Mouse (Mus musculus): ENCODE results near the gene Hbq1a.

The Hbq1a gene

DNA sequence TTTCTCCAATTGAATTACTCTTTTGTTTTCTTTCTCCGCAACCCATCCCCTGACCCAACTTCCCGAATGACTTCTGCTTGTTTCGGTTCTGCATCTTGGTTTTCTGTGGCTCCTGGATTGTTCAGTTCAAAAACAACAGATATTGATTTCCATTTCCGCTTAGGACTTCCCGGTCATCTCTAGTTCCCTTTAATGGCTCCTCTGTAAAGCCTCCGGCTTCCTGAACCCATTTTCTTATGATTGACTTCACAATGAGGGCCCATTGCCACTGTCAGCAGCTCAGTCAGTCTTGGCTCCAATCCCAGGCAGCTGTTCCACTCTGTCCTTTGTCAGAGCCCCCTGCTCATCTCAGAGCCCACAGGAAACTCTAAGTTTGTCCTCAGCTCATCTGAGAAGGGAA lies 31.2 kb downstream of the Hbq1a start:
- WGBS = 59% methylated on average over 6 of the region's 6 CpGs

DNA sequence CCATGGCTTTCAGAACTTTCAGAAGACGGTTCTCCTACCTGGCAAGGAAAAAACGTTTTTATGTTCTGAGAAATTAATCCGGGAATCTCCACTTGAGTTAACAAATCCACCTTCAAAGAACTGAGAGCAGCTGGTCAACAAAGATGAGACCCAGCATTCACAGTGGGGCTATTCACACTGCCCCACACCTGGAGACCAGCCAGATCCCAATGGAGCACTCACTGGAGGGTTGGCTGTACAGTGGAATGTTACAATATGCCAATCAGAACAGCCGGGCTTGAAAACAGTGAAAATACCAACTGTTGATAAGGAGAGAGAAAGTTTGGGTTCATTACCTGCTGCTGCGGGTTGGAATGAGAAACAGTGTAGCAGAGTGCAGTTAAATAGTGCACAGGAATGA lies 32.0 kb downstream of the Hbq1a start:
- WGBS = 52% methylated on average over 5 of the region's 5 CpGs

DNA sequence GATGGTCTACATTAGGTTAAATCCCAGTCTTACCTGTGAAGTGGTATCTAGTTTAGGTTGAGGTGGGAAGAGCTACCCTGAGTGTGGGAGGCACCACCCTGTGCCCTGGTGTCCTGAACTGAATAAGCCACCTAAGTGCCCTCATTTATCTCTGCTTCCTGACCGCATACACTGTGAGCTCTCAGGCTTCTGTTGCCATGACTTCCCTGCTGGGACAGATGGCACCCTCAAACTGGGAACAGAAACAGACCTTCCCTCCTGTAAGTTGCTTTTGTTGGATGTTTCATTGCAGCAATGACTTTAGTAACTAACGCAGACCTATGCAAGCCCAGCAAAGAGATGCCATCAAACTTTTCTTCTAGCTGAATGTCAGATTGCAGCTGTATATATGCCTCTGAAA lies 33.4 kb downstream of the Hbq1a start:
- WGBS = 44% methylated on average over 2 of the region's 2 CpGs

DNA sequence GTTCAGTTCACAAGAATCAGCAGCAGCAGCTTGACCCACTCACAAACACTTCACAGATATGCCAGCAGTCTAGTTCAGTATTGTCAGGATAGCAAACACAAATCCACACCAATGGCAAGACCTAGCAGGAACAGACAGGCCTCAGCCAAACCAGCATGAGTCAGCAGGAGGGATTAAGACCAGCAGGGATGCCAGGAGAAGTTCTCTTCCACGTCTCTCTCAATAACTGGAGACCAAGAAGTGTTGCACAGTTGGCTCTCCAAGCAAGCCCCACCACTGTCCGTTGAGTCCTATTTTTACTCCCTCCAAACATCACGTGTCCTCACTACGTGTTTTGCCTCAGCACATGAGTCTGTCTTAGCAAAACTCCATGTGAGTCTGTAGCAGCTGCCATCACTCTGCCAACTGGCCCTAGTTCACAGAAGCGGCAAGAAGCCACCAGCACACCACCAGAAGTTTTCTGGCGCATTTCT lies 36.6 kb downstream of the Hbq1a start:
- WGBS = 65% methylated on average over 6 of the region's 6 CpGs

DNA sequence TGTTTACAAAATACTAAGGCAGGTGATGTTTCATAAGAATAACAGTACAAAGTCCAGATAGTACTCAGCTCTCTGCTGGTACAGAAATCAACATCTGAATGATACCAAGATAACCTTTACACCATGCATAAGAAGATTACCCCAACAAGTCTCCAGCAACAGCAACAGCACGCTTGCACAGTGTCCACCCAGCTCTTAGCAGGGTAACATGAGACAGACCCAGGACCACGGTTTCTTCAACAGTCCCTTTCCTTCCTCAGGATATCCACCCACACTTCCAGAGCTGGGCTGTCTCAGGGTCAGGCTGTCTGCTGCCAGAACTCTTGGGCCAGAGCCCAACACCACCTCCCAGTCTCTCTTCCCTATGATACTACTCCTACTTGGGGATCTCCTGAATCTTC lies 39.3 kb downstream of the Hbq1a start:
- 61% methylated on average over 2 of the region's 2 CpGs for WGBS

DNA sequence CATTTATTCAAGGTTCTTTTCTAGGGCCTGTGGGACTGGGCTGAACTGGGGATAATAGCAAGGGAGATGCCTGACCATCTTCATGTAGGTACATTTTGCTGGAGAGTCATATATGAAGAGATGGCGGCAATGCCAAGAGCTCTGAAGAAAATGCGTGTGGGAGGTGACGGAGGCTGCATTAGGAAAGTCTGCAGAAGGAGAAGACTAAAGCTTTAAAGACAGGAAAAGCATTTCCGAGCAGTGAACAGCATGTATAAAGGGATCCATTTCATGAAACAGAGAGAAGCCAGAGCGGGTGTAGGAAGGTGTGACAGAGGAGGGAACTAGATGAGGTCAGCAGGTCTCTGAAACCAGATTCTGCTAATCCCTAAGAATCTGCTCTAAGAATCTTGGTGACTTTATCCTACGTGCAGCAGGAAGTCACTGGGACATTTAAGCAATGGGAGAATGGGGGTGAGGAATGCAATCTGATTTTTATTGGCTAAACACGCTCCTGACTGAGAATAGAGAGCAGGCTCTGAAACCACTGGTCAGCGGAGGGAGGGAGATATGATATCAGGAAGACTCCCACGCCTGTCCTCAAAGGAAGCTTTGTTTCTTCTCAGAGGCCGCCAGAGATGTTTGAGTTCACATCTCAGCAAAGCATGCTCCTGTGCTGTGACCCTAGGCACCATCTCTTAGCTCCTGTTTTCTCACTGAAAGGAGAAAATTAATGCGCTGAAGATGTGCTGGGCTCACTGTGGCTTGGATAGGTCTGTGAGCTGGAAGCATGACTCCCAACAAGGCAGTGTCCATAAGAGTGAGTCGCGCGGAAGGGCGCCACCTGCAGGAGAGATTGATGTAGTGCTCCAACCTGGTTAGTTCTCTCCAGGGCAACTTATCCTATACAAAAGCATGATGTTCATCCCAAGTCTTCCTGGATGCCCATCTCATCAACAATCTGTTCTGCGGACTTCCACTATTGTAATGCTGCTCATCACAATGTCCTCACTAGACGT lies 40.9 kb downstream of the Hbq1a start:
- 28% methylated on average over 17 of the region's 17 CpGs for WGBS

DNA sequence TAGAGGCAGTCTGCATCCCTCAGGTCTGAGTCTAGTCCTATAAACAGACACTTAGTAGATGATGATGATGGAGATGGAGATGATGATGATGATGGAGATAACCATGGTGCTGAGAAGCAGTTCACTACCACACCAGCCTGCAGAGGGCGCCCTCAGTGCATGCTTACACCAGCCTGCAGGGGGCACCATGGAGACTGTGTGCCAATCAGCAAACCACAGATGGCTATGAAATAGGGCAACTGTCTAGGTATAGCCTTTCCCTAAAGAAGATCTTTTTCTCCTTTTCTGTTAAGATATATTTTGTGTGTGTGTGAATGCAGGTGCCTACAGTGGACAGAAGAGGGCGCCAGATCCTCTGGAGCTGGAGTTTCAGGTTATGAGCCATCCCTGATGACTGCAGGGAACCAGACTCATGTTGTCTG lies 42.9 kb downstream of the Hbq1a start:
- WGBS = 7% methylated on average over 2 of the region's 2 CpGs

DNA sequence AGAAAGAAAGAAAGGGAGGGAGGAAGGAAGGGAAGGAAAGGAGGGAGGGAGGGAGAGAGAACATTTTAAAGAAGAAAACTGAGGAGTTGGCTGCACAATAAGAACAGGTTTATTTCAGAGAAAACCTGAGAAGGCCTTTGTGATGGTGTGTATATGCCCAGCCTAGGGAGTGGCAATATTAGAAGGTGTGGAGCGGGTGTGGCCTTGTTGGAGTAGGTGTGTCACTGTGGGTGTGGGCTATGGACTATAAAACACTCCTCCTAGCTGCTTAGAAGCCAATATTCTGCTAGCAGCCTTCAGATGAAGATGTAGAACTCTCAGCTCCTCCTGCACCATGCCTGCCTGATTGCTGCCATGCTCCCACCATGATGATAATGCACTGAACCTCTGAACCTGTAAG lies 43.5 kb downstream of the Hbq1a start:
- 95% methylated on average over 1 of the region's 1 CpGs for WGBS

DNA sequence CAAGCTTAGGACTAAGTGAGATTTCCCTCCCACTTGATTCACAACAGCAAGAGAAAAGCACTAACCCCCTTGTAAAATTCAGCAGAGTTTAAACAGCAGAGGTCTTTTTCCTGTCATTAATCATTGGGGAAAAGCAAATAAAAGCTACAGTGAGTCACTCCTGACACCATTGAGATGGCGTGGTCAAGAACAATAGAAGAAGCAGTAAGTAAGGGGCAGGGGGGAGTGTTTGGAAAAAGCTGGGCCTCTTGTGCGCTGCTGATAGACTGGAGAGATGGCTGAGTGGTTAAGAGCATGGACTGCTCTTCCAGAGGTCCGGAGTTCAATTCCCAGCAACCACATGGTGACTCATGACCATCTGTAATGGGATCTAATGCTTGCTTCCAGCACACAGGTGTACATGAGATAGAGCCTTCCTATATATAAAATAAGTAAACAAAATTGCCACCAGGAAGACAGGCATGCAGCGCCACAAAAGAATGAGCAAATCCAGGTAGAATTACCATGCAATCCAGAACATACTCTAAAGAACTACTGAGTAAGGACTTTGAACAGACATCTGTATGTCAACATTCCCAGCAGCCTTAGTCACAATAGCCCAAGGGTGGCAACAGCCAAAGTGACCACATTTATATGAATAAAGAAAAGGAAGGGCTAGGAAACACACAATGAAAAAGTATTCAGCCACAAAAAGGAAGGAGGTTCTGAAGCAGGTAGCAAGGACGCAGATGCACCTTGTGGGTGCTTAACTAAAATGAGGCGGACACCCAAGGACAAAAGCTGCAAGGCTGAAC lies 45.8 kb downstream of the Hbq1a start:
- 92% methylated on average over 6 of the region's 6 CpGs for WGBS

DNA sequence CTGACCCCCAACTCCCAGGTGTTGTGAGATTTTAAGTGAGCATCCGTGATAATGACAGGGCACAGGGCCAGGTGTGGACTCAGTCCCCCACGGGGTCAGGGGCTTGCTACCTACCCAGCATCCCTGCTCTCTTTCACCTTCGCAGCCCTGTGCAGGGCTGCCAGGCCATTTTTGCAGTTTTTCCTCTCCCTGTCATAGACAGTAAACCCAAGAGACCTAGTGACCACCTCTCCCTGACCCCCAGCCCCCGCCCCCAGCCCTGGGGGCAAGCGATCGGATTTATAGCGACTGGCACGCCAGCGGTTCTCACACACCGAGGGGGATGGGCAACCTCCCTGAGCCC lies 47.4 kb downstream of the Hbq1a start:
- 3% methylated on average over 10 of the region's 10 CpGs for WGBS

DNA sequence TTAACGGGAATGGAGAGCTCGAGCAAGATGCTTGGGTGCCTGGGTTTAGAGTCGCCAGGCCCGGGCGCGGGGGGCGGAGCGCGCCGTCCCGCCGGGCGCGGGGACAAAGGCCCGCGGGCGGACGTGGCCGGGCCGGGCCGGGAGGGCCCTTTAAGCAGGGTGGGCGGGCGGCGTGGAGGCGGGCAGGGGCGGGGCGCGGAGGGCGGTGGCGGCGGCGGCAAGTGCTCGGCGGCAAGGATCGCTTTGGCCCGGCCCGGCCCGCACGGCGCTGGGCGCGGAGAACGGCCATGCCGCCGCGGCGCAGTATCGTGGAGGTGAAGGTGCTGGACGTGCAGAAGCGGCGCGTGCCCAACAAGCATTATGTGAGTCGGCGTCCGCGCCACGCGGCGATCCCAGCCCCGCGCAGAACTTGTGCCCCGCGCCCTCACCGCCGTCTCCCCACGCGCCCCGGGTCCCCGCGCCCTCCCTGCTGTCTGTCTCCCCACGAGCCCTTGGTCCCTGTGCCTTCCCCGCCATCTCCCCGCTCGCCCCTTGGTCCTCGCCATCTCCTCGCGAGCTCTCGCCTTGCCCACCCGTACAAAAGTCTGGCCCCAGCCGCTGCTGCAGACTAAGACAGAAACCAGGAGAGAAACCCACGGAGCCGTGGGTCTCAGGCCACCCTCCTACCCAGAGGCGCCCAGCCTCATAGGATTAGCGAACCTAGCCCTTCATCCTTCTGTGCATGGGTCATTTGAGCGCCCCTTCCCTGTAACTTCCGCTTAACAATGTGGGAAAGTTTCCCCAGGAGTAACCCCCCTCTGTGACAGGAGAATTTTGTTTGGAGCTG lies 48.0 kb downstream of the Hbq1a start, which contains the start of gene Sh3pxd2b:
Sh3pxd2b (plus strand) TSS at position 214 of the 826 bp plus-strand sequence.
- under 1% methylated on average over 74 of the region's 86 CpGs for WGBS

DNA sequence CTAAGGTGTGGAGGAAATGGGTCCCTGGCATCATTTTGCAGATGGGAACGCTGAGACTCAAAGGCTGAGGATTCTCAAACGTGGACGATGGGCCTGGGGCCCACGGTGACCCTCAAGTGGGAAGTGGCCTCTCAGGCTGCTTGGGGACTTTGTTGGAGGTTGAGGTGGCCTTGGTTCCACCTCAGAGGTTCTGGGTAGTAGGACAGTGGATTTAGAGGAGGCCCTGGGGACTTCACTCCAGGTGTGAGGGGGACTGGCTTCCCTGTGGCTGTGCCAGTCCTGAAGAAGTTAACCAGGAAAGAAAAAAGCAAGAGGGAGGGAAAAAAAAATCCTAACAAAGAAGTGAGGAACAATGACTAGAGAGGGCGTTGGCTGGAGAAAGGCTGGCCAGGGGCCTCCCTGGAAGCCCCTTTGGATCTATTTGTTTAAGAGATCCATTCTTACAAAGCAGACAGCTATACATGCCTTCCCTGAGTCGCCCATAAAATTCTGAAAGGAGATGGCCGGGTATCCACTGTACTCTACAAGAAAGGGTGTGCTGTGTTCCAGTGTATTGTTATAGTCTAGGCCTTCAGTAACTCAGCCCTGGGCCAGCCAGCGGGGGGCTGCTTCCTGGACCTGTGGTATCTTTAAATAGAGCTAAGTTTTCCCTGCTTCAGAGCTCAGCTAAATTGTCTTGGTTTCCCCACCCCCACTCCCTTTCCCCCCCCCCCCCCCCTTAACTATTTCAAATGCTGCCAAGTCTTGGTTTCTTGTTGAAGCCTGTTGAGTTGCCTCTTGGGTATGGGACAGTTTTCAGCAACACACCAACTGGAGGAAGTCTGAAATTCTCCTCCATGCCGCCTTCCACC lies 48.8 kb downstream of the Hbq1a start:
- 23% methylated on average over 9 of the region's 9 CpGs for WGBS

DNA sequence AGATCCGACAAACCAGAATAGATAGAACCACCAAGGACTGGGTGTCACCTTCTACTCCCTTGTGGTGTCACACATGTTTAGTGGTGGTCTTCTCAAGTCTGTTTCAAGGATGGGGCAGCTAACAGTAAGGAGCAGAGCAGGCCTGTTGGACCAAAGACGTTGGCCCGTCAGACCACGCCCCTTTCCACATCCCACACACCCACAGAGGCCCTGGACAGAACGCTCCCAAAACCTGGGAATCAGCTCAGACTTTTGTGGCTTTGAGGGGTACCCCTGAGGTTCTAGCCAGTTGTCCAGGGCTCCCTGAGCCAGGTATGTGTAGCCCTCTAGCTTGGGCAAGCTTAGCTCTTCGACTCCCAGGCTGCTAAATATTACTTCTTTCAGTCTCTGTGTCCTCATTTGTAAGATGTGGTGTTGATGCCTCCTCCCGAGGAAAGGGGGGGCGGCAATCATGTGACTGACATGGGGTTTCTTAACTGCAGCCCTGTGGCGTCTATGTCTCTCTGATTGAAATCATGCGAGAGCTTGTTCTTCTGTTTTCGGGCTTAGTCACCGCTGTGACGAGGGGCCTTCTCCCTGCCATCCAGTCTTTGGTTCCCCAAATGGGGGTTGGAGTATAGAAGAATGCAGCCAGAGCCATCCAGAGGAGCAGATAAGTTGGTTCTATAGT lies 49.5 kb downstream of the Hbq1a start:
- WGBS = 41% methylated on average over 13 of the region's 13 CpGs

All from cerebral cortex, adult 2 months (tissue).